Mouse (Mus musculus): Measurements from ENCODE around the gene Cenpu.

The Cenpu gene

DNA sequence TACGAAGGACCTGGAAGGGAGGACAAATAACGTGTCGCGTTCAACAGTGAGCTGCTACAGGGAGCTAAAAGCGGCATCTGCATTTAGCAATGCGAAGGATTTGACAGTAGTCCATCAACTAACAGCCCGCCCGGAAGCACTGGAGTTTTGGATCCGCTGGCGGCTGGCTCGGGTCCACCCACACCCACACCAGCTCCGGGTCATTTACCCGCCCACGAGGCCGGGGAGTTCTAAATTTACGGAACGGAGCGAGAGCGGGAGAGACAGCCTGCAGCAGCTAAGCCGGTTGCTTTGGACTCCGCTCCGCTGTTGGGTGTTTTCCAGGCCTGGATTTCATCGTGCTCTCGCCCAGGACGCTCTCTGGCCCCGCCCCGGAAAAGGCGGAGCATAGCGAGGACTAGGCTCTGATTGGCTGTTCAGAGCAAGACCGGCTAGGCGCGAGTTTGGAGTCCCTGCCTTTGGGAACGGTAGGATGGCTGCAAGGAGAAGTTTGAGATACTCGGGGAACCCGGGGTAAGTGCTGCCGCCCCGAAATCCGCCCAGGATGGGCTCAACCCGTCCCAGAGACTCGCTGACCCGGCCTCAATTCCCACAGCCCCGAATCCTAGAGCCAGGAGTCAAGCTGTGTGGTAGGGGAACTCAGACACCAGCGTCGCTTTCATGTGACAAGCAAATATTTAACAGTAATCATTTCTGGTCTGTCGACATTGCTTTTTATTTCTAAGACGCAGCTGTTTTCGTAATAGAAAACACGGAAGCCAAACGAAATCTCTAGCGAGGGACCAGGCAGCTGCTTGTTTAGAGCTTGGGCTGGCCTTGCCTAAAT lies at the start of gene Cenpu:
Gene Cenpu (plus strand): TSS at position 414 of the 826 bp plus-strand sequence.
- peak; percentile 99 for DNase-seq (ENCODE audit: low spot score)

DNA sequence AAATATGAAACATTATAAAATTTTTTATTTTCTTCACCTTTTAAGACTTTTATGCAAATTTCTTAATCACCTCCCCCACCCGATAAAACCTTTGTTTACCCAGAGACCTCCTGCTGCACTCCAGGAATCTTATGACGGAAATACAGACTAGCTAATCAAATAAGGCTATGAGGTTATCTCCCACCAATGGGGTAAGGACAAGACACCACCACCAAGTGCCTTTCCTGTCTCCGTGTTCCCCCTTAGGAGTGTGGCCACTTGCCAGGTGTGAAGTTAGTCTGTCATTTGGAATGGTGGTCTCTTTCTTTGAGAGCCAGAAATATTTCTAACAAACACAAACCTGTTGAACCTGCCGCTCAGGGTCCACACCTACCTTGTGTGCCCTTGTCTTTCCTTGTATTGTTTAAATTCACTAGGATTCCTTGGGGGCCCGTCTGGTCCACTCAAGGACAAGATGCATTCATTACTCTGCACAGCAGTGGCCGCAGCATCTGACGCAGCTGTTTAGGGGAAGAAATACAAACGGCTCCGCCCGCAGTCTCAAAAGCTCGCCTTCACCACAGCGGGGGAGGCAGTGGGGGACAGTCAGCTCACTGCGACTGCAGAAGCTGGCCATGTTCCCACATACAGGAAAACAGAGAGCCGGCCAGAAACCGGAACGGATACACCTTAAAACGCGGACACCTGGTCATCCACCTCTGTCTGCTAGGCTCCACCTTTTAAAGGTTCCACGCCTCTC lies 49.3 kb upstream of the Cenpu start:
- DNase-seq (ENCODE audit: low spot score), result no peak

- DNase-seq (ENCODE audit: low spot score), result no peak
These were observed 48.6 kb upstream of the Cenpu start for GRCm38 (mm10) chr8:46503072-46503695.

DNA sequence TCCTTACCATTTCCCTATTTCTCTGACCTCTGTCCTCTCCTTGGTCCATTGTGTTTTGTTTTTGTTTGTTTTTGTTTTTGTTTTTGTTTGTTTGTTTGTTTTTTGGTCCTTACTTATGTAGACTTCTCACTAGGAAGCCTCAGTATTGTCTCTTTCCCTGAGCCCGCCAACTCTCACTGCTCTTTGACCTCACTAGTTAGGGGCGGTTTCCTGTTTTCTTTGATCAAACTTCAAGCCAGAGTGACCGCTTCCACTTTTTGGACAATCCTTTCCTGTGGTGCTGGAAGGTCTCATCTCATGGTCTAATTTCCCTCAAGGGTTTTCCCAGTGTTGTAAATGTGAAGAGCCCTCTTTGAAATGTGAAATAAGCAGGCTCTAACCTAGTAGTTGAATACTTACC lies 47.6 kb upstream of the Cenpu start:
- no peak for DNase-seq (ENCODE audit: low spot score)

- DNase-seq (ENCODE audit: low spot score), result no peak
These were observed 43.1 kb upstream of the Cenpu start for GRCm38 (mm10) chr8:46508488-46509395.

DNA sequence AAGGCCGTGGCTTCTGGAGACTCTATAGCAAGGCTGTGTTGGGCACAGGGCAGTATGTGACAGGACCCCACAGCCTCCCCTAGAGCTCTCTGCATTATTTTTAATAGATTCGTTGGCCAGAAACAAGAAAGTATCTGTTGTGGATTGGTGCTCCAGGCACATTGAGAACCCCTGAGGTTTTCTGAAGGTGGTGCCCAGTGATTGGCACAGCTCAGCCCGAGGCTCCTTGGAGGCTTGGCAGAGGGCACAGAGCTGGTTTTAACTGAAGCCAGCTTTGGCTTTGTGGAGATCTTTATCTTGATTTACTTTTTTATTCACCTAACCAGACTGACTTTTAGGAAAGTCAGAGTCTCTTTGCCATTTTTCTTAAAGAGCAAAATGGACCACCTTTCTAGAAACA lies 42.4 kb upstream of the Cenpu start:
- no peak for DNase-seq (ENCODE audit: low spot score)

DNA sequence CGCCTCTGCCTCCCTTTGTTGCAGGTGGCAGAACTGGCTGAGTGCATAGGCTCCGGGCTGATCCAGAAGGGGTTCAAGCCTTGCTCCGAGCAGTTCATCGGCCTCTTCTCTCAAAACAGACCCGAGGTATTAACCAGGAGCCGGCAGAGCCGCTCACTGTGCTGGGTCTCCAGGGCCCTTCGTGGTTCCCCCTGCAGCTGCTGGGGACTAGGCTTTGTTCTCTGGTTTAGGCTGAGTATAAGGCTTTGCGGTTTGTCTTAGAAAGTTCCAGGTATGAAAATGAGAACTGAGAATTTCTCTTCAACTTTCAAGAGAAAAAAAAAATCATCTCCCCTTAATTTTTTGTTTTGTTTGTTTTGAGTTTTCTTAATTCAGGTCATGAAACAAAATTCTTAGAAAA lies 40.5 kb upstream of the Cenpu start:
- no peak for DNase-seq (ENCODE audit: low spot score)

DNA sequence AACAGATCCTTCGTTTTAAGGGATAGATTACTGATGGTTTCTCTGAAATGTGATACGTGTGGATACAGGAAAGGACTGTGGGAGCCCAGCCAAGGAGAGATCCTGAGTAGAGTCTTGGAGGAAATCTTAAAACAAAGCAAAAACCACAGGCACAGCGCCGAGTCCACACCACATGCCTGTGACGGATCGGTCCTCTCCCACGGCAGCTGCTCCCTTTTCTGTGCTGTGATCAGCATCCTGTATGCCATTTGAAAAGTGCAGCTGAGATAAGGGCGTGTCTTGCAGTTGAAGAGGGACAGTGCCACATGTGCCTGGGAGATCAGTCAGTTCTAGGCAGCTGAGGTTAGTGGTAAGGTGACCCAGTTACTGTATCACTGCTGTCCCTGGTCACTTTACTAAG lies 39.3 kb upstream of the Cenpu start:
- no peak for DNase-seq (ENCODE audit: low spot score)

DNA sequence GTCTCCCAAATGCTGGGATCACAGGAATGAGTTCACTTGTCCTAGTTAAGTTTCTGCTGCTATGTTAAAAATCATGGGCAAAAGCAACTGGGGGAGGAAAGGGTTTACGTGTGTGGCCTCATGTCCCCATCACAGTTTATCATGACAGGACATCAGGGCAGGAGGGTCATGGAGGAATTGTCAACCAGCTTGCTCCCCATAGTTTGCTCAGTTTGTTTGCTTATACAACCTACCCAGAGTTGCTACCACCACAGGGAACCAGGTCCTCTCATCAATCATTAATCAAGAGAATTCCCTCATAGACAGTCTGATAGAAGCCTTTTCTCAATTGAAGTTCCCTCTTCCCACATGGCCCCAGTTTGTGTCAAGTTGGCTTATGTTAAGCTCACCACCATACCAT lies 37.8 kb upstream of the Cenpu start:
- no peak for DNase-seq (ENCODE audit: low spot score)

- DNase-seq (ENCODE audit: low spot score), result no peak
These were observed 31.2 kb upstream of the Cenpu start for GRCm38 (mm10) chr8:46520667-46521066.

- no peak for DNase-seq (ENCODE audit: low spot score)
These were observed 25.7 kb upstream of the Cenpu start for GRCm38 (mm10) chr8:46526098-46526497.

GRCm38 (mm10) chr8:46526821-46527220 lies 25.0 kb upstream of the Cenpu start:
- no peak for DNase-seq (ENCODE audit: low spot score)

GRCm38 (mm10) chr8:46529508-46529907 lies 22.3 kb upstream of the Cenpu start:
- DNase-seq (ENCODE audit: low spot score), result no peak

DNA sequence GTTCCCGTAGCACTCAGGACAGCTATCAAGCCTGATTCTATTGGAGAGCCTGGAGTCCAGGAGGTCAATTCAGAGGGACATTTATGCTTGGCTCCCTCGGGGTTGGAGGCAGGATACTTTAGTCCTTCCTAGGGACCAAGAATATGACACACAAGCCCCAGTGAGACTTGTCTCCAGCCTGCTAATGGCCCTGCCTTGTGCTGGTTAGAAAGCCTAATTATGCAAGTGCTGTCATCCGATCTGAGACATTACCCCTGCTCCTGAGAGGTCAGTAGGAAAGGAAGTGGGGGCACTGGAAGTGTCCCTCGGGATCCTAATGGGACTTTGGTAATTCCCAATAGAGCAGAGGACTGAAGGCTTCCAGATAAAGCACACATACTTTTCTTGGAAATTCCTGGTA lies 21.3 kb upstream of the Cenpu start:
- no peak for DNase-seq (ENCODE audit: low spot score)

DNA sequence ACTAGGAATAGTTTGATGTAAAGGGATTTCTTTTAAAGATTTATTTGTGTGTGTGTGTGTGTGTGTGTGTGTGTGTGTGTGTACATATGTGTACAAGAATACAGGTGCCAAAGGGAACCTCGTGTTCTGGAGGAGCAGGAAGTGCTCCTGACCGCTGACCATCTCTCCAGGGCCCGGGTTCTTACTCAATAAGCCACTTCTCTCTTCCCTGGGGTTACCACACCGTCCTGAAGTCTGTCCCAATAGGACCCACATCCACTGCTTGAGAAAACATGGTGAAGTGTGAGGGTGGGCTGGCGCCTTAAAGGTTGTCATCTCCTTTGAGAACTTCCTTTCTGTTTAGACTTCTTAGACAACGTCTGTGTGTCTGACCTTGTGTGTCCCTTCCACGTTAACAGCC lies 17.9 kb upstream of the Cenpu start:
- no peak for DNase-seq (ENCODE audit: low spot score)

- no peak for DNase-seq (ENCODE audit: low spot score)
These were observed 12.1 kb upstream of the Cenpu start for GRCm38 (mm10) chr8:46539701-46540100.

DNA sequence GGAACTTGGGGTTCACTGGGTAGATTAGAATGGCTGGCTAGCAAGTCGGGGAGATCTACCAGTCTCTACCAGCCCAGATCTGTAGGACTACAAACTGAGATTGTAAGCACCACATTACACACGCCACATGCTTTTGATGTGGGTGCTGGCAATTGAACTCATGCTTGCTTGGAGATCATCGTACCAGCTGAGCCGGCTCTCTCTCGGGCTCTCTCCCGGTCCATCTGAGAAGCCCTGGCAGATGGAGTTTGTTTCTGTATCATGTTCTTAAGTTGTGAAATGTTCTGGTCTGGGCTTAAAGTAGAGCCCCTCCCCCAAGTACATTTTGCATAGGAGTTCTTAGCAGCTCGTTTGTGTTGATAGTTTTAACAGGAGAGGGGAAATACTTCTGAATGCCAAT lies 8.6 kb upstream of the Cenpu start:
- no peak for DNase-seq (ENCODE audit: low spot score)

DNA sequence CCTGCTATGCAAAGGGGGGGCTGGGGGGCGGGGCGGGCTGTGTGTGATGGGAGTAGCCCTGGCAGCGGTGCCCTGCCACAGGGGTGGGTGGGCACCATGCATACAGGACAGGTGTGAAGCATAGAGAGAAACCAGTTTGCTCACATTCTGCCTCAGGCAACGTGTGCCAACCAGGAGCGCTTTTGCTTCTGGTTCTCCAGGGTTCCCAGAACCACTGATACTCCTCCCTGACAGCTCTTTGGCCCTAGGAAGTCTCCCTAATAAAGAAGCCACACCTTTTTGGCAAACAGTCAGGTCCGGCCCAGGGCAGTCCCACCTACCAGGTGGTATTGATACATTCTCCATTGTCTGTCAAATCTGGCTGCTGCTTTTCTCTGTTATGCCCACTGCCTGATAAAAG lies 8.2 kb upstream of the Cenpu start:
- no peak for DNase-seq (ENCODE audit: low spot score)

GRCm38 (mm10) chr8:46545854-46546253 lies 6.0 kb upstream of the Cenpu start:
- no peak for DNase-seq (ENCODE audit: low spot score)

GRCm38 (mm10) chr8:46546431-46547176 lies 5.2 kb upstream of the Cenpu start:
- DNase-seq (ENCODE audit: low spot score), result no peak

DNA sequence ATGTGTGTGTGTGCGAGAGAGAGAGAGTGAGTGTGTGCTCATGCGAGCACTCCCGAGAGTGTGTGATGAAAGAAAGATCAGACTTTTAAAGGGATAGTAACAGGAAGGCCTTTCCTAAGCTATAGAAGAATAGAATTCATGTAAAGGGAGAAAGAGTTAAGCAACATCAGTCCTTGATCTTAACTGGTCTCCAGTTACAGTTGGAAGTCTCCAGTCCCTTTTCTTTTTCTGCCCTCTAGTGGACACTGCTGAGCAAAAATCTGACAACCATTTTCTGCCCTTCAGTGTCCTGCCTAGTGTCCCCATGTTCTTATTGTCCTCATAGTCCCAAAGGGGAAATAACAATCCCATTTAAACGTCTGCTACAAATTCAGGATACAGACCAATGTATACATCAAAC lies 4.6 kb upstream of the Cenpu start:
- DNase-seq (ENCODE audit: low spot score), result no peak
